Mouse (Mus musculus) intestine, embryonic 15.5 days (tissue): Measurements from ENCODE around the gene Epb41l1. TPM values are rescaled to one million over a fixed set of nuclear protein-coding genes. Genes with fewer than 3 reads are reported as not detected.
A peak's percentile ranks its signal among the peaks of the same experiment; 100 is the strongest.

Source experiments
- ATAC-seq: fragments of 200-750 bp; cut with Nextera tagmentation; 2 replicates; pipeline ENCODE4 v1.8.0; 2017; ENCODE audit warnings: moderate TSS enrichment, moderate library complexity
- H3K27ac ChIP-seq: fragments of 300-500 bp; sonication (generic); 2 replicates; pipeline ENCODE4 v1.5.1; 2015; ENCODE audit warnings: mild to moderate bottlenecking, inconsistent platforms
- H3K27me3 ChIP-seq: fragments of 300-500 bp; sonication (generic); replicated peaks from 2 replicates; pipeline ENCODE4 v1.6.1; 2015; ENCODE audit warnings: inconsistent platforms
- H3K36me3 ChIP-seq: fragments of 300-500 bp; sonication (generic); 2 replicates; pipeline ENCODE4 v1.6.1; 2015; ENCODE audit warnings: inconsistent platforms
- H3K4me1 ChIP-seq: fragments of 300-500 bp; sonication (generic); replicated peaks from 2 replicates; pipeline ENCODE4 v1.6.1; 2015; ENCODE audit warnings: inconsistent platforms
- H3K4me2 ChIP-seq: fragments of 300-500 bp; sonication (generic); replicated peaks from 2 replicates; pipeline ENCODE4 v1.6.1; 2015; ENCODE audit warnings: mild to moderate bottlenecking, inconsistent platforms
- H3K4me3 ChIP-seq: fragments of 300-500 bp; sonication (generic); replicated peaks from 2 replicates; pipeline ENCODE4 v1.5.1; 2015; ENCODE audit warnings: inconsistent platforms
- H3K9ac ChIP-seq: fragments of 300-500 bp; sonication (generic); 2 replicates; pipeline ENCODE4 v1.6.1; 2015; ENCODE audit warnings: inconsistent platforms
- H3K9me3 ChIP-seq: fragments of 300-500 bp; sonication (generic); 2 replicates; pipeline ENCODE4 v1.6.1; 2016; ENCODE audit warnings: inconsistent platforms
- WGBS: fragments of 180-500 bp; shearing (Covaris S2); methylation state at CpG from one replicate; pipeline ENCODE4 v1.1.7; 2015; 5-methylcytosine and 5-hydroxymethylcytosine counted together
- polyA plus RNA-seq: library from polyadenylated mRNA; unstranded; fragments of >200 nt; fragmentation: Nextera tagmentation; extraction: Ambion mirVana; gene quantifications from 2 replicates; pipeline ENCODE4 v1.2.1, GENCODE M21; 2015

Gene Epb41l1
- polyA plus RNA-seq, 1 experiment from 2014 or later, result 1.9 TPM

GRCm38 (mm10) chr2:156533160-156533559, 112.5 kb downstream of the Epb41l1 start:
- no peaks in the 10 kb centered on the region for H3K36me3 ChIP-seq
- no peak for ATAC-seq
- WGBS, result 64% methylated on average over 2 of the region's 2 CpGs
- no peak overlapping the region for H3K9ac ChIP-seq
- H3K4me3 ChIP-seq, result no peak overlapping the region
- no peaks in the 10 kb centered on the region for H3K27me3 ChIP-seq
- H3K9me3 ChIP-seq, result no peaks in the 10 kb centered on the region
- no peaks in the 10 kb centered on the region for H3K4me1 ChIP-seq
- no peak overlapping the region for H3K27ac ChIP-seq
- H3K4me2 ChIP-seq, result no peak overlapping the region

DNA sequence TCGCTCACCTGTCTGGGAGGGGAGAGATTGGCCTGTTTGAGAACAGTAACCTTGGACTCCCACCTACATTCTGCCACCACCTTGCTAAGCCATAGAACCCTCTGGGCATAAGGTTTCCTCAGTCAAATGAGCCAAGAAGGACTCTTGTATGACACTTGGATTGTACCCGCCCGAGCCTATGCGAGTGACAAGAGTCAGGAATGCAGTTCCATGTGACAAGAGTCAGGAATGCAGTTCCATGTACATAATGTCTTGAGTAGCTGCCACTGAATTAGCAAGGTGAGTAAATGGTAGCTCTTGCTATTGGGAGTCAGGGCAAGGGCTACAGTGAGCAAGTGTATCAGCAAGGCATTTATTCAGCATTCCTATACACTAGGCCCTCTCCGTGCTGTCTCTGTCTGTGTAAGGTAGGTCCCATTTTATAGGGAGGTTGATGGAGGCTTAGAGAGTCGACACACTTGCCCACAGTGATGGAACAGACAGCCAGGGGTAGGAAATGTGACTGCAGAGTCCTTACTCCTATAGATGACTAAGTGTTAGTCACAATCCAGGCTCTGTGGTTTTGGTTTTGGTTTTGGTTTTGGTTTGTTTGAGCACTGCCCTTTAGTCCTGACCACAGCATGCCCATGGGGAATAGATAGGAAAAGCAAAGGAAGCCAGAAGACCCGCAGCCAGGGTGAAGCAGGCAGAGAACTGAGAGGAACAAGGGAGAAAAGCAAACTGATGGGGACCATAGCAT, 118.3 kb downstream of the Epb41l1 start:
- H3K36me3 ChIP-seq, result no peaks in the 10 kb centered on the region
- ATAC-seq, result no peak
- H3K27ac ChIP-seq, result no peak overlapping the region
- no peak overlapping the region for H3K4me2 ChIP-seq
- no peaks in the 10 kb centered on the region for H3K4me1 ChIP-seq
- H3K4me3 ChIP-seq, result no peak overlapping the region
- no peaks in the 10 kb centered on the region for H3K27me3 ChIP-seq
- no peak overlapping the region for H3K9ac ChIP-seq
- H3K9me3 ChIP-seq, result no peaks in the 10 kb centered on the region
- 84% methylated on average over 7 of the region's 7 CpGs for WGBS

DNA sequence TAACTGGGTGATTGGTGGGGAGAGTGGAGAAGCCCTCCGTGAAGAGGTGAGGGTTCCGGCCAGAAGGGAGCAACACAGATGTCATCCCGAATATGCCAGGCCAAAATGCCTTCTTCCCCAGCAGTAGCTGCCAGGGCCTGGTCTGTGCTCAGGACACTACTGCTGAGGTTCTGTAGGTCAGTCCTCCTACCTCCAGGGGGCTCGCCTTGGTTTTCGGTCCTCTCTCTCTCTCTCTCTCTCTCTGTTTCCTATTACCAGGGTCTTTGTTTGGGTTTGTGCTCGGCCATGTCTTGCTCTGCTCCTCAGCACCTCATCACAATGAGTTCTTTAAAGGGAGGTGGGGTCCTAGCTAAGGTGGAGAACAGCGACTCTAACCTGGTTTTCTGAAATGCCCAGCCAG, 120.3 kb downstream of the Epb41l1 start:
- Histone ChIP-seq H3K9ac (no peak overlapping the region), H3K27ac (no peak overlapping the region), H3K4me3 (no peak overlapping the region), H3K4me2 (no peak overlapping the region), H3K36me3 (no peaks in the 10 kb centered on the region), H3K4me1 (no peaks in the 10 kb centered on the region), H3K27me3 (no peaks in the 10 kb centered on the region), H3K9me3 (no peaks in the 10 kb centered on the region)
- no peak for ATAC-seq
- 82% methylated on average over 7 of the region's 7 CpGs for WGBS

DNA sequence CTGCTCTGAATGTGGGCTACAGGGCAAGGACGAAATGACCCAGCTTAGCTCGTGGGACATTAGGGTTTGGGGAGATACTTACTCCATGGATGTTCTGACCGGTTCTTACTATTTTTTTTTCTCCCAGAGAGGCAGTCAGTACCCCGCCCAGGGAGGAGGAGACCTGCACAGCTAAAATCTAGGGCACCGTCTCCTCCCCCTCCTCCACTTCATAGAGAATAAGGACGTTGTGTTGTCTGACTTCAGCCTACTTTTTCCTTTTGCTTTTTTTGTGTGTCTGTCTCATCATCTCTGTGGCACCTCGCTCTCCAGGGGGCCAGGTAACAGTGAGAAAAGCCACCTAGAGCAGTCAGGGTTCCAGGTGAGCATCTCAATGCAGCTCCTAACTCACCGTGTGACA, 121.7 kb downstream of the Epb41l1 start:
- H3K4me1 ChIP-seq, result 0 out of 2 replicates have a peak, but pooled peaks cover 2% of the 10 kb centered on the region
- ATAC-seq, result no peak
- no peak overlapping the region for H3K9ac ChIP-seq
- H3K27me3 ChIP-seq, result no peaks in the 10 kb centered on the region
- 80% methylated on average over 8 of the region's 8 CpGs for WGBS
- no peak overlapping the region for H3K27ac ChIP-seq
- H3K4me2 ChIP-seq, result no peak overlapping the region
- H3K4me3 ChIP-seq, result no peak overlapping the region
- H3K9me3 ChIP-seq, result no peaks in the 10 kb centered on the region
- H3K36me3 ChIP-seq, result no peaks in the 10 kb centered on the region

GRCm38 (mm10) chr2:156543804-156544203, 123.1 kb downstream of the Epb41l1 start:
- Histone ChIP-seq H3K9ac (no peak overlapping the region), H3K9me3 (no peaks in the 10 kb centered on the region), H3K27me3 (no peaks in the 10 kb centered on the region), H3K36me3 (no peaks in the 10 kb centered on the region), H3K27ac (no peak overlapping the region), H3K4me2 (no peak overlapping the region), H3K4me1 (peaks cover 5% of the 10 kb centered on the region; the same call in 1 of the 2 replicates), H3K4me3 (no peak overlapping the region)
- ATAC-seq, result no peak
- 75% methylated on average over 3 of the region's 3 CpGs for WGBS

- 5% methylated on average over 39 of the region's 39 CpGs for WGBS
- peak within 1 kb of the TSS; percentile 68 for H3K4me3 ChIP-seq
- ATAC-seq, result peak; percentile 70
- no peaks in the 10 kb centered on the region for H3K9me3 ChIP-seq
- H3K27ac ChIP-seq, result peak within 1 kb of the TSS; percentile 71
- peaks cover 5% of the 10 kb centered on the region; the same call in 1 of the 2 replicates for H3K4me1 ChIP-seq
- H3K36me3 ChIP-seq, result peaks cover 12% of the 10 kb centered on the region
- peak within 1 kb of the TSS; percentile 66 for H3K4me2 ChIP-seq
- H3K9ac ChIP-seq, result peak within 1 kb of the TSS; percentile 88
- H3K27me3 ChIP-seq, result no peaks in the 10 kb centered on the region
These were observed 126.6 kb downstream of the Epb41l1 start, which contains the start of gene Aar2 for GRCm38 (mm10) chr2:156547123-156547891. TSS of gene Aar2 (plus strand) at chr2:156547584.

DNA sequence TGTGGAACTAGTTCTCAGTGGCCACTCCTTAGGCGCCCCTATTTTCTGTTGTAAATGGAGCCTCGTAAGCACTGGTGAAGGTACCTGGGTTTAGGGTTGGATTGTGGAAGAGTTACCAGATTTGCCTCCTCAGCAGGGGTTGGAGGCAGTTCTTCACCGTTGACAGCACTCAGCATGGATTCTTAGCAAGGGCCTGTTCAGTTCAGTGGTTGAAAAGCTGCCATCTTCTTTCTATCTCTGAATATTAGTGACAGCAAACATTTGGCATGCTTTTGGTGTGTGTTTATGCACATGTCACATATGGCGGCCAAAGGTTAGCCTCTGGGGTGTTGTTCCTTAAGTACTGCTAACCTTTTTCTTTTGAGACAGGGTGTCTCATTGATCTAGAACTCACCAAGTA, 131.7 kb downstream of the Epb41l1 start:
- no peak overlapping the region for H3K9ac ChIP-seq
- no peak overlapping the region for H3K4me2 ChIP-seq
- no peak overlapping the region for H3K4me3 ChIP-seq
- ATAC-seq, result no peak
- no peak overlapping the region for H3K27ac ChIP-seq
- H3K27me3 ChIP-seq, result no peaks in the 10 kb centered on the region
- WGBS, result 95% methylated on average over 4 of the region's 4 CpGs
- H3K4me1 ChIP-seq, result peaks cover 3% of the 10 kb centered on the region; the same call in 1 of the 2 replicates
- H3K9me3 ChIP-seq, result no peaks in the 10 kb centered on the region
- H3K36me3 ChIP-seq, result peaks cover 18% of the 10 kb centered on the region

DNA sequence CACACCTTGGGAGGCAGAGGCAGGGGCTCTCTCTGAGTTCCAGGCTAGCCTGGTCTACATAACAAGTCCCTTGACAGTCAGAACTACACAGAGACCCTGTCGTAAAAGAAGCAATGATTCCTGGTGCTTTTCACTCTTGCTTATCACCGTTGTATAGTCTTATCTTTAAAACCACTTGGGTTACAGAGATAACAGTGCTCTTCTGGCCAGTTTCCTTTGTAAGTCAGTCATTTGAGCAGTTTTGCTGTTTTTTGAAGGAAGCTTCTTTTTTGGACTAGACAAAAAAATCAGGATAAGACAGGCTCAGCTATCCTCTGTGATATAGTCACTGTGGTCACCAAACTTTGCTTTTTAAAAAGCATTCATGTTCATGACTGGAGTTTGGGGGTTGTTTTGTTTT, 141.1 kb downstream of the Epb41l1 start:
- Histone ChIP-seq H3K4me2 (no peak overlapping the region), H3K4me3 (no peak overlapping the region), H3K27me3 (no peaks in the 10 kb centered on the region), H3K36me3 (peaks cover 4% of the 10 kb centered on the region; the same call in 1 of the 2 replicates), H3K4me1 (no peaks in the 10 kb centered on the region), H3K9me3 (no peaks in the 10 kb centered on the region), H3K27ac (no peak overlapping the region), H3K9ac (no peak overlapping the region)
- WGBS, result 60% methylated on average over 2 of the region's 2 CpGs
- ATAC-seq, result no peak

- peaks cover 17% of the 10 kb centered on the region for H3K36me3 ChIP-seq
- H3K4me3 ChIP-seq, result no peak overlapping the region
- H3K4me2 ChIP-seq, result no peak overlapping the region
- H3K27ac ChIP-seq, result no peak overlapping the region
- H3K4me1 ChIP-seq, result no peaks in the 10 kb centered on the region
- ATAC-seq, result no peak
- no peaks in the 10 kb centered on the region for H3K27me3 ChIP-seq
- H3K9ac ChIP-seq, result no peak overlapping the region
- no peaks in the 10 kb centered on the region for H3K9me3 ChIP-seq
- 73% methylated on average over 5 of the region's 5 CpGs for WGBS
These were observed 142.8 kb downstream of the Epb41l1 start for GRCm38 (mm10) chr2:156563557-156563956.

- H3K27ac ChIP-seq, result no peak overlapping the region
- H3K4me3 ChIP-seq, result no peak overlapping the region
- no peaks in the 10 kb centered on the region for H3K4me1 ChIP-seq
- H3K27me3 ChIP-seq, result no peaks in the 10 kb centered on the region
- no peak overlapping the region for H3K9ac ChIP-seq
- H3K4me2 ChIP-seq, result no peak overlapping the region
- 88% methylated on average over 2 of the region's 2 CpGs for WGBS
- peaks cover 14% of the 10 kb centered on the region; the same call in 1 of the 2 replicates for H3K36me3 ChIP-seq
- H3K9me3 ChIP-seq, result no peaks in the 10 kb centered on the region
- no peak for ATAC-seq
These were observed 145.8 kb downstream of the Epb41l1 start for GRCm38 (mm10) chr2:156566512-156566911.

- no peak overlapping the region for H3K9ac ChIP-seq
- H3K4me1 ChIP-seq, result no peaks in the 10 kb centered on the region
- no peaks in the 10 kb centered on the region for H3K9me3 ChIP-seq
- no peak overlapping the region for H3K4me3 ChIP-seq
- ATAC-seq, result no peak
- no peak overlapping the region for H3K27ac ChIP-seq
- H3K36me3 ChIP-seq, result peaks cover 14% of the 10 kb centered on the region; the same call in 1 of the 2 replicates
- no peak overlapping the region for H3K4me2 ChIP-seq
- 83% methylated on average over 7 of the region's 7 CpGs for WGBS
- no peaks in the 10 kb centered on the region for H3K27me3 ChIP-seq
These were observed 147.9 kb downstream of the Epb41l1 start for GRCm38 (mm10) chr2:156568647-156569046.

GRCm38 (mm10) chr2:156569261-156569660, 148.6 kb downstream of the Epb41l1 start:
- no peak for ATAC-seq
- Histone ChIP-seq H3K27ac (no peak overlapping the region), H3K4me3 (no peak overlapping the region), H3K9me3 (no peaks in the 10 kb centered on the region), H3K4me2 (no peak overlapping the region), H3K9ac (no peak overlapping the region), H3K36me3 (peaks cover 14% of the 10 kb centered on the region; the same call in 1 of the 2 replicates), H3K4me1 (no peaks in the 10 kb centered on the region), H3K27me3 (no peaks in the 10 kb centered on the region)
- 86% methylated on average over 3 of the region's 3 CpGs for WGBS
